Mouse (Mus musculus): ENCODE data around the gene Desi1.
"Not testable (repeated sequence)": the region's sequence is repeated elsewhere in the genome, so short reads cannot be mapped to it uniquely, and the experiment has no call there.

Desi1 gene

GRCm38 (mm10) chr15:81969635-81970034, 64.0 kb downstream of the Desi1 start:
- in situ Hi-C loops (cut with MboI; ENCODE audit: unreplicated experiment in 2 of 2) = not testable (repeated sequence)

- in situ Hi-C loops (cut with MboI; ENCODE audit: unreplicated experiment in 2 of 2) = no loop called here
Measured at GRCm38 (mm10) chr15:81969173-81969572, 64.5 kb downstream of the Desi1 start.

GRCm38 (mm10) chr15:81968447-81968846, 65.2 kb downstream of the Desi1 start:
- in situ Hi-C loops (cut with MboI; ENCODE audit: unreplicated experiment in 2 of 2) = no loop called here

GRCm38 (mm10) chr15:81967821-81968220, 65.8 kb downstream of the Desi1 start:
- in situ Hi-C loops (cut with MboI; ENCODE audit: unreplicated experiment in 2 of 2) = no loop called here

- in situ Hi-C loops (cut with MboI; ENCODE audit: unreplicated experiment in 2 of 2) = no loop called here
Measured at GRCm38 (mm10) chr15:81966062-81966829, 67.4 kb downstream of the Desi1 start.

- in situ Hi-C loops (cut with MboI; ENCODE audit: unreplicated experiment in 2 of 2) = loop anchor here in 1 of 2 experiments (5.0 kb wide), 1 partner anchor 37 kb away; no protein-coding TSS in a partner anchor
Measured at GRCm38 (mm10) chr15:81964980-81965545, 68.6 kb downstream of the Desi1 start.

GRCm38 (mm10) chr15:81964262-81964661, 69.4 kb downstream of the Desi1 start:
- in situ Hi-C loops (cut with MboI; ENCODE audit: unreplicated experiment in 2 of 2) = loop anchor here in 1 of 2 experiments (5.0 kb wide), 1 partner anchor 38 kb away; no protein-coding TSS in a partner anchor

GRCm38 (mm10) chr15:81961078-81961451, 72.6 kb downstream of the Desi1 start:
- in situ Hi-C loops (cut with MboI; ENCODE audit: unreplicated experiment in 2 of 2) = loop anchor here in 1 of 2 experiments (5.0 kb wide), 1 partner anchor 41 kb away; no protein-coding TSS in a partner anchor

GRCm38 (mm10) chr15:81960171-81961077, 73.2 kb downstream of the Desi1 start, which contains the start of gene Pmm1:
Gene Pmm1 (minus strand): TSS chr15:81960930.
- in situ Hi-C loops (cut with MboI; ENCODE audit: unreplicated experiment in 2 of 2) = loop anchor here in 1 of 2 experiments (5.0 kb wide), 1 partner anchor 42 kb away; no protein-coding TSS in a partner anchor

- in situ Hi-C loops (cut with MboI; ENCODE audit: unreplicated experiment in 2 of 2) = loop anchor here (5.0 to 10.0 kb wide), 4 partner anchors 88 to 276 kb away; partner anchors contain the start of genes 4930407I10Rik (in 1 of the 2) and Snu13 (in 1 of the 2)
Measured at GRCm38 (mm10) chr15:81958906-81959305, 74.8 kb downstream of the Desi1 start.

- in situ Hi-C loops (cut with MboI; ENCODE audit: unreplicated experiment in 2 of 2) = loop anchor here (5.0 to 10.0 kb wide), 4 partner anchors 90 to 277 kb away; partner anchors contain the start of genes 4930407I10Rik (in 1 of the 2) and Snu13 (in 1 of the 2)
Measured at GRCm38 (mm10) chr15:81957598-81957997, 76.1 kb downstream of the Desi1 start.

- in situ Hi-C loops (cut with MboI; ENCODE audit: unreplicated experiment in 2 of 2) = loop anchor here (5.0 to 10.0 kb wide), 4 partner anchors 91 to 278 kb away; partner anchors contain the start of genes 4930407I10Rik (in 1 of the 2) and Snu13 (in 1 of the 2)
Measured at GRCm38 (mm10) chr15:81956457-81956856, 77.2 kb downstream of the Desi1 start.

GRCm38 (mm10) chr15:81955414-81955813, 78.2 kb downstream of the Desi1 start:
- in situ Hi-C loops (cut with MboI; ENCODE audit: unreplicated experiment in 2 of 2) = loop anchor here (5.0 to 10.0 kb wide), 4 partner anchors 92 to 279 kb away; partner anchors contain the start of genes 4930407I10Rik (in 1 of the 2) and Snu13 (in 1 of the 2)

- in situ Hi-C loops (cut with MboI; ENCODE audit: unreplicated experiment in 2 of 2) = loop anchor here (5.0 to 10.0 kb wide), 5 partner anchors 93 to 280 kb away; partner anchors contain the start of genes 4930407I10Rik (in 1 of the 2) and Snu13 (in 1 of the 2)
Measured at GRCm38 (mm10) chr15:81954716-81955115, 78.9 kb downstream of the Desi1 start.

- in situ Hi-C loops (cut with MboI; ENCODE audit: unreplicated experiment in 2 of 2) = loop anchor here (5.0 to 10.0 kb wide), 3 partner anchors 101 to 281 kb away; partner anchors contain the start of gene 4930407I10Rik (in 1 of the 2)
Measured at GRCm38 (mm10) chr15:81954151-81954583, 79.5 kb downstream of the Desi1 start.

GRCm38 (mm10) chr15:81952310-81952709, 81.4 kb downstream of the Desi1 start:
- in situ Hi-C loops (cut with MboI; ENCODE audit: unreplicated experiment in 2 of 2) = loop anchor here (5.0 to 10.0 kb wide), 3 partner anchors 102 to 282 kb away; partner anchors contain the start of gene 4930407I10Rik (in 1 of the 2)

- in situ Hi-C loops (cut with MboI; ENCODE audit: unreplicated experiment in 2 of 2) = loop anchor here (5.0 to 10.0 kb wide), 3 partner anchors 104 to 284 kb away; partner anchors contain the start of gene 4930407I10Rik (in 1 of the 2)
Measured at GRCm38 (mm10) chr15:81951159-81951558, 82.5 kb downstream of the Desi1 start.

GRCm38 (mm10) chr15:81950716-81951115, 82.9 kb downstream of the Desi1 start:
- in situ Hi-C loops (cut with MboI; ENCODE audit: unreplicated experiment in 2 of 2) = loop anchor here (5.0 to 10.0 kb wide), 3 partner anchors 104 to 284 kb away; partner anchors contain the start of gene 4930407I10Rik (in 1 of the 2)

GRCm38 (mm10) chr15:81949476-81950131, 84.1 kb downstream of the Desi1 start:
- in situ Hi-C loops (cut with MboI; ENCODE audit: unreplicated experiment in 2 of 2) = loop anchor here (5.0 to 10.0 kb wide), 3 partner anchors 105 to 285 kb away; partner anchors contain the start of gene 4930407I10Rik (in 1 of the 2)

Data from v-Abl transformed pro-B cells (cell line).